Mouse (Mus musculus) midbrain, embryonic 11.5 days (tissue): ENCODE data around the gene Elmo1. TPM values are rescaled to one million over a fixed set of nuclear protein-coding genes. Genes with fewer than 3 reads are reported as not detected.
"Not testable (repeated sequence)": the region's sequence is repeated elsewhere in the genome, so short reads cannot be mapped to it uniquely, and the experiment has no call there.

Experiments
- ATAC-seq: fragments of 200-750 bp; cut with Nextera tagmentation; 2 replicates; pipeline ENCODE4 v1.8.0; 2017; ENCODE audit warnings: moderate TSS enrichment, moderate library complexity; ENCODE audit not compliant: low FRiP score
- DNase-seq: peaks from one replicate; pipeline ENCODE4 v3.0.0; 2015; ENCODE audit warnings: low spot score; ENCODE audit errors: missing footprints
- H3K27ac ChIP-seq: fragments of 300-500 bp; sonication (generic); 2 replicates; pipeline ENCODE4 v1.5.1; 2014; ENCODE audit warnings: low read depth, low read length
- H3K27me3 ChIP-seq: fragments of 300-500 bp; sonication (generic); 2 replicates; pipeline ENCODE4 v1.6.1; 2014; ENCODE audit warnings: mild to moderate bottlenecking, low read length, moderate library complexity, mixed read lengths; ENCODE audit not compliant: control insufficient read depth, insufficient read depth
- H3K36me3 ChIP-seq: fragments of 300-500 bp; sonication (generic); 2 replicates; pipeline ENCODE4 v1.6.1; 2014; ENCODE audit warnings: mild to moderate bottlenecking, low read length, moderate library complexity, mixed read lengths; ENCODE audit not compliant: control insufficient read depth, insufficient read depth
- H3K4me1 ChIP-seq: fragments of 300-500 bp; sonication (generic); 2 replicates; pipeline ENCODE4 v1.6.1; 2014; ENCODE audit warnings: low read length; ENCODE audit not compliant: control insufficient read depth, insufficient read depth
- H3K4me2 ChIP-seq: fragments of 300-500 bp; sonication (generic); 2 replicates; pipeline ENCODE4 v1.6.1; 2014; ENCODE audit warnings: mild to moderate bottlenecking, moderate library complexity
- H3K4me3 ChIP-seq: fragments of 300-500 bp; sonication (generic); 2 replicates; pipeline ENCODE4 v1.5.1; 2014; ENCODE audit warnings: low read depth, low read length
- H3K9ac ChIP-seq: fragments of 300-500 bp; sonication (generic); 2 replicates; pipeline ENCODE4 v1.6.1; 2014; ENCODE audit warnings: low read length
- H3K9me3 ChIP-seq: fragments of 300-500 bp; sonication (generic); 2 replicates; pipeline ENCODE4 v1.6.1; 2016; ENCODE audit warnings: low read length; ENCODE audit not compliant: control insufficient read depth
- WGBS: fragments of 180-500 bp; shearing (Covaris S2); extraction: QIAGEN DNeasy Blood & Tissue Kit; methylation state at CpG from one replicate; pipeline ENCODE4 v1.1.7; 2014; 5-methylcytosine and 5-hydroxymethylcytosine counted together
- polyA plus RNA-seq: library from polyadenylated mRNA; unstranded; fragments of >200 nt; fragmentation: Nextera tagmentation; extraction: Ambion mirVana; gene quantifications from 2 replicates; pipeline ENCODE4 v1.2.1, GENCODE M21; 2014

Gene Elmo1
- polyA plus RNA-seq, 1 experiment from 2014 or later, result 19.1 TPM

DNA sequence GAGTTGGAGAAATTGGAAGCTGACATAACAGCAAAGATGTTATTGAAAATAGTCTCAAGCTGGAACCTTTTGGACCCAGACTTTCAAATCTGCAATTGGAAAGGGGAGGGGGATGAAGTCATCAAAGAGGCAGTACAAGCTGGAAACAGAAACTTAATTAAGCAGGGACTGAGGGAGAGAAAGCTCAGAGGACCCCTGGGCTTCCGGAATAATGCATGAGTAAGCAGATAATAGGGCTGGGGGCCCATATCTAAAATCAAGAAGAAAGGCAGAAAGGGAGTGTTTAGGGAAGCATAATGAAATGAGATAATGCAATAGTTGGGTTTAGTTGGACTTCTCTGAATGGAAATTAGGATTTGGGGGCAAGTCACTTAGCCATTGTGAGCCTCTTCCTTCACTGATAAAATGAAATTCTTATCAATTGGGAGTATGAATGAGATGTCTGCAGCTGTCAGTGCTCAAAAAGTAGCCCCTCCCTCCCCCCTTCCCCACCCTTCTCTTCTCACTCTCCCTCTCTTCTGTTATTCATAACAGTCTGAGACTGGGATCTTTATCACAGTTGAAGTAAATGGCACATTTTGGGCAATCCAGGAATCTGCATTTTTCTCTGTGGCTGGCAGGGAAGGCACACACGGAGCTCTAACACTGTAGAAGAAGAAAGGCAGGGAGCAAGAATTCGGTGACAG lies 518.8 kb downstream of the Elmo1 start:
- Histone ChIP-seq H3K4me1 (peaks cover 9% of the 10 kb centered on the region), H3K4me2 (no peak overlapping the region), H3K27me3 (no peaks in the 10 kb centered on the region), H3K27ac (no peak overlapping the region), H3K9ac (no peak overlapping the region), H3K4me3 (no peak overlapping the region), H3K36me3 (no peaks in the 10 kb centered on the region), H3K9me3 (no peaks in the 10 kb centered on the region)
- whole genome bisulfite sequencing, result 20% methylated on average over 3 of the region's 3 CpGs
- ATAC-seq (peak; percentile 78), DNase-seq (no peak)

- Histone ChIP-seq H3K9me3 (no peaks in the 10 kb centered on the region), H3K4me3 (no peak overlapping the region), H3K27me3 (no peaks in the 10 kb centered on the region), H3K36me3 (no peaks in the 10 kb centered on the region), H3K4me2 (no peak overlapping the region), H3K9ac (no peak overlapping the region), H3K27ac (no peak overlapping the region), H3K4me1 (peaks cover 10% of the 10 kb centered on the region)
- ATAC-seq (peak; percentile 76), DNase-seq (peak; percentile 79)
- 42% methylated on average over 10 of the region's 10 CpGs for WGBS
Observed at GRCm38 (mm10) chr13:20615596-20616469, 525.4 kb downstream of the Elmo1 start.

- 87% methylated on average over 5 of the region's 5 CpGs for WGBS
- no peak overlapping the region for H3K27ac ChIP-seq
- H3K36me3 ChIP-seq, result no peaks in the 10 kb centered on the region
- H3K27me3 ChIP-seq, result no peaks in the 10 kb centered on the region
- ATAC-seq (no peak), DNase-seq (no peak)
- peaks cover 10% of the 10 kb centered on the region for H3K4me1 ChIP-seq
- H3K4me2 ChIP-seq, result no peak overlapping the region
- H3K9me3 ChIP-seq, result no peaks in the 10 kb centered on the region
- no peak overlapping the region for H3K4me3 ChIP-seq
- no peak overlapping the region for H3K9ac ChIP-seq
Observed at GRCm38 (mm10) chr13:20619946-20620345, 529.5 kb downstream of the Elmo1 start.

- no peak for DNase-seq
- peaks cover 3% of the 10 kb centered on the region; the same call in 1 of the 2 replicates for H3K9me3 ChIP-seq
- no peaks in the 10 kb centered on the region for H3K27me3 ChIP-seq
- WGBS, result 86% methylated on average over 7 of the region's 7 CpGs
- H3K4me2 ChIP-seq, result no peak overlapping the region
- no peak overlapping the region for H3K9ac ChIP-seq
- no peaks in the 10 kb centered on the region for H3K36me3 ChIP-seq
- no peak for ATAC-seq
- H3K4me1 ChIP-seq, result no peaks in the 10 kb centered on the region
- H3K4me3 ChIP-seq, result no peak overlapping the region
- H3K27ac ChIP-seq, result no peak overlapping the region
Observed at GRCm38 (mm10) chr13:20623071-20623850, 532.9 kb downstream of the Elmo1 start.

GRCm38 (mm10) chr13:20627796-20628195 lies 537.4 kb downstream of the Elmo1 start:
- DNase-seq (no peak), ATAC-seq (no peak)
- H3K9ac ChIP-seq, result no peak overlapping the region
- H3K9me3 ChIP-seq, result peaks cover 3% of the 10 kb centered on the region; the same call in 1 of the 2 replicates
- H3K4me2 ChIP-seq, result no peak overlapping the region
- H3K27ac ChIP-seq, result no peak overlapping the region
- H3K36me3 ChIP-seq, result no peaks in the 10 kb centered on the region
- no peak overlapping the region for H3K4me3 ChIP-seq
- 90% methylated on average over 6 of the region's 6 CpGs for WGBS
- no peaks in the 10 kb centered on the region for H3K4me1 ChIP-seq
- no peaks in the 10 kb centered on the region for H3K27me3 ChIP-seq

DNA sequence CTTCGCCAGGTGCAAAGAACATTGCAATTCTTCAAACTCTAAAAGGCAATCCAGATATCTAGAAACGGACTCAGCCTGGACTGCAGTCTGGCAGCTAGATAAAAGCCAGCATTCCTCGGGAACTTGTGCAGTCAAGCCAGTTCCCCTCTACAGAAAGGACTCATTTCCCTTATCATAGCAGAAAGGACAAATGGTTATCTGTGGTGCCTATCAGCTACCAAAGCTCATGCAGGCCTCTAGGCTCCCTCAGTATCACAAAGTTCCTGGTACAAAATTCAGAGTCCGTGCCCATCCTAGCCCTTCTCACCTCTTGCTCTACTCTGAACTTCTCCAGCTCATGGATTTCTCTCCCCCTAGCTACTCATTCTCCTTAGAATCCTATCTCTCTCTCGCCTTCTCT lies 542.1 kb downstream of the Elmo1 start:
- Histone ChIP-seq H3K36me3 (no peaks in the 10 kb centered on the region), H3K27me3 (no peaks in the 10 kb centered on the region), H3K27ac (no peak overlapping the region), H3K9ac (no peak overlapping the region), H3K4me2 (no peak overlapping the region), H3K9me3 (no peaks in the 10 kb centered on the region), H3K4me1 (no peaks in the 10 kb centered on the region; the same call in 1 of the 2 replicates), H3K4me3 (no peak overlapping the region)
- DNase-seq, result no peak
- ATAC-seq, result no peak
- 82% methylated on average over 5 of the region's 5 CpGs for WGBS

- not testable (repeated sequence) for H3K4me1 ChIP-seq, H3K9me3 ChIP-seq, H3K36me3 ChIP-seq, ATAC-seq, DNase-seq, H3K4me3 ChIP-seq, H3K27me3 ChIP-seq, H3K4me2 ChIP-seq, H3K9ac ChIP-seq, H3K27ac ChIP-seq
- WGBS, result 84% methylated on average over 1 of the region's 2 CpGs
Observed at GRCm38 (mm10) chr13:20634679-20635078, 544.3 kb downstream of the Elmo1 start.

- WGBS, result 78% methylated on average over 2 of the region's 2 CpGs
- DNase-seq, result no peak
Observed at GRCm38 (mm10) chr13:20635646-20636045, 545.2 kb downstream of the Elmo1 start.

More at GRCm38 (mm10) chr13:20635646-20636045, 545.2 kb downstream of the Elmo1 start:
- Histone ChIP-seq H3K4me3 (no peak overlapping the region), H3K27ac (no peak overlapping the region), H3K27me3 (no peaks in the 10 kb centered on the region), H3K36me3 (no peaks in the 10 kb centered on the region), H3K9me3 (no peaks in the 10 kb centered on the region), H3K4me1 (no peaks in the 10 kb centered on the region; the same call in 1 of the 2 replicates), H3K9ac (no peak overlapping the region), H3K4me2 (no peak overlapping the region)
- ATAC-seq, result no peak
